9 mouse cellular contexts compared by ENCODE assay signal in the genomic region with DNA sequence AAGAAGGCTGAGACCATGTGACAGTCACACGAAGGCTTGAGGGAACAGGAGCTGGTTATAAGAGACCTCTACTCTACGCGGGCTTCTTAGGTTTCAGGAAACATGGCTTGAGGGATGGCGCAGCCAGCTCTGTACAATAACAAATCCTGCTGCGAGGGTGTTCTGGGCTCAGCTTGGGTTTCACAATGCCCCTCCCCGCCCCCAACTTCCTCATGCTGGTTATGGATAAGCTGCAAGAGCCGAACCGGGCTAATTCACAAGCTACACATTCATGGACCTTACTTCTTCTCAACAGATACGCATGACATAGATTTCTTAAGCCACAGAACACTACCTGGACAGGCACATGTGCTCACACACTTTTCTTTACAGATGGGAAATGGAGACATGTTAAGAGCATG.
A peak's percentile ranks its signal among the peaks of the same experiment; 100 is the strongest.
DNase-seq lines count a peak whose midpoint lies in the region; ATAC-seq and TF ChIP-seq lines count a peak whose summit lies in the region.
"Had no signal": no experiment of that assay in that cellular context is flagged by ENCODE, and none has a peak within 500 bp of the region (broad histone marks: within the 10 kb centered on the region; RNA-seq: fewer than 3 reads in every experiment).

No protein-coding gene starts in this region.

- WGBS in forebrain, embryonic 10.5 days: 64% methylated on average over 9 of the region's 9 CpGs
- 73% methylated on average over 9 of the region's 9 CpGs for WGBS in forebrain, embryonic 14.5 days
- WGBS in limb, embryonic 14.5 days: 47% methylated on average over 9 of the region's 9 CpGs

- H3K27me3 ChIP-seq in forebrain, embryonic 10.5 days (ENCODE audit: poor library complexity, severe bottlenecking): no peaks in the 10 kb centered on the region
- no peaks in the 10 kb centered on the region for H3K27me3 ChIP-seq in forebrain, embryonic 14.5 days (replicated peaks; ENCODE audit: control insufficient read depth, insufficient read depth, low read length)
- H3K27me3 ChIP-seq in limb, embryonic 14.5 days (ENCODE audit: control insufficient read depth, insufficient read depth, low read length): no peaks in the 10 kb centered on the region
- H3K27me3 ChIP-seq in splenic B cell, adult 2 months (ENCODE audit: control insufficient read depth, insufficient read depth, low read length, poor library complexity, severe bottlenecking): no peaks in the 10 kb centered on the region
- H3K27me3 ChIP-seq: liver, embryonic 13.5 days had no signal

- no peak for TF ChIP-seq POLR2A in limb, embryonic 14.5 days (IDR thresholded peaks at IDR 0.05; ENCODE audit: borderline replicate concordance, extremely low read depth, insufficient read depth, insufficient read length)

- no peak overlapping the region for H3K4me2 ChIP-seq in forebrain, embryonic 14.5 days (ENCODE audit: low read length)
- no peak overlapping the region for H3K4me2 ChIP-seq in limb, embryonic 14.5 days (replicated peaks; ENCODE audit: low read depth, low read length, severe bottlenecking)
- H3K4me2 ChIP-seq: liver, embryonic 13.5 days had no signal

- no peak for TF ChIP-seq CTCF in layer of hippocampus, adult 2 months (conservative IDR thresholded peaks at IDR 0.05)

- H3K4me1 ChIP-seq in forebrain, embryonic 10.5 days: peaks cover 68% of the 10 kb centered on the region
- peaks cover 8% of the 10 kb centered on the region for H3K4me1 ChIP-seq in forebrain, embryonic 14.5 days (ENCODE audit: control insufficient read depth, insufficient read depth, low read length)
- H3K4me1 ChIP-seq in limb, embryonic 14.5 days (ENCODE audit: control insufficient read depth, insufficient read depth, low read length): peaks cover 12% of the 10 kb centered on the region

- H3K36me3 ChIP-seq in forebrain, embryonic 10.5 days (replicated peaks): no peaks in the 10 kb centered on the region
- H3K36me3 ChIP-seq in forebrain, embryonic 14.5 days (ENCODE audit: control insufficient read depth, insufficient read depth, low read length): no peaks in the 10 kb centered on the region
- H3K36me3 ChIP-seq in limb, embryonic 14.5 days (ENCODE audit: control insufficient read depth, insufficient read depth, low read length): no peaks in the 10 kb centered on the region
- no peaks in the 10 kb centered on the region for H3K36me3 ChIP-seq in splenic B cell, adult 2 months (ENCODE audit: control insufficient read depth, insufficient read depth, low read length, poor library complexity, severe bottlenecking)
- H3K36me3 ChIP-seq: liver, embryonic 13.5 days had no signal

- H3K9ac ChIP-seq in forebrain, embryonic 14.5 days (ENCODE audit: low read length): no peak overlapping the region
- no peak overlapping the region for H3K9ac ChIP-seq in limb, embryonic 14.5 days (ENCODE audit: low read depth, low read length, severe bottlenecking)
- H3K9ac ChIP-seq: liver, embryonic 13.5 days had no signal

- 0 out of 2 replicates have a peak overlapping the region, but pooled peaks have one; percentile 35 for H3K27ac ChIP-seq in forebrain, embryonic 10.5 days
- H3K27ac ChIP-seq in forebrain, embryonic 14.5 days (ENCODE audit: low read depth, low read length): no peak overlapping the region
- H3K27ac ChIP-seq in layer of hippocampus, adult 2 months: peak overlapping the region; percentile 92
- H3K27ac ChIP-seq in limb, embryonic 14.5 days (replicated peaks; ENCODE audit: low read depth, low read length): no peak overlapping the region
- H3K27ac ChIP-seq: liver, embryonic 13.5 days had no signal

- no peak overlapping the region for H3K4me3 ChIP-seq in forebrain, embryonic 10.5 days
- no peak overlapping the region for H3K4me3 ChIP-seq in forebrain, embryonic 14.5 days (ENCODE audit: low read depth, low read length)
- no peak overlapping the region for H3K4me3 ChIP-seq in layer of hippocampus, adult 2 months
- H3K4me3 ChIP-seq in limb, embryonic 14.5 days (replicated peaks; ENCODE audit: low read length): no peak overlapping the region
- H3K4me3 ChIP-seq: liver, embryonic 13.5 days had no signal

- no peak for ATAC-seq in forebrain, embryonic 14.5 days
- 0 out of 2 replicates have a peak, but pooled peaks have one; percentile 31 for ATAC-seq in limb, embryonic 14.5 days (ENCODE audit: low FRiP score, low read depth)

- peak; percentile 24 for DNase-seq in forebrain, embryonic 10.5 days (ENCODE audit: extremely low spot score, low spot score)
- no peak for DNase-seq in forebrain, embryonic 14.5 days (ENCODE audit: low spot score)
- peak in 1 of 2 experiments; percentile 41 for DNase-seq in layer of hippocampus, adult 2 months (ENCODE audit: low spot score in 2 of 2)
- no peak for DNase-seq in layer of hippocampus, postnatal 10 days (ENCODE audit: low spot score in 2 of 2)
- DNase-seq in limb, embryonic 14.5 days (ENCODE audit: low spot score): no peak
- peak; percentile 3 for DNase-seq in splenic B cell, adult 2 months (ENCODE audit: low read depth, low spot score)
- DNase-seq in frontal cortex, postnatal 10 days (ENCODE audit: low spot score in 2 of 2): no peak
- no peak for DNase-seq in yolk sac, embryonic 10.5 days (ENCODE audit: low spot score)
- DNase-seq: liver, embryonic 13.5 days had no signal

- H3K9me3 ChIP-seq in forebrain, embryonic 10.5 days: no peaks in the 10 kb centered on the region
- H3K9me3 ChIP-seq in forebrain, embryonic 14.5 days (replicated peaks; ENCODE audit: control insufficient read depth, low read length): no peaks in the 10 kb centered on the region
- no peaks in the 10 kb centered on the region for H3K9me3 ChIP-seq in limb, embryonic 14.5 days (ENCODE audit: control insufficient read depth, low read length)
- H3K9me3 ChIP-seq: liver, embryonic 13.5 days had no signal

Comparison
In these comparisons a context has a peak if more than half of its experiments do, and no peak if none do; other contexts are left out.
1. DNase-seq: peak in forebrain, embryonic 10.5 days (single experiment) and splenic B cell, adult 2 months (single experiment); none in forebrain, embryonic 14.5 days (single experiment), layer of hippocampus, postnatal 10 days (0 of 2), limb, embryonic 14.5 days (single experiment), frontal cortex, postnatal 10 days (0 of 2) and yolk sac, embryonic 10.5 days (single experiment).
2. H3K27ac ChIP-seq: peak in forebrain, embryonic 10.5 days (single experiment) and layer of hippocampus, adult 2 months (single experiment); none in forebrain, embryonic 14.5 days (single experiment) and limb, embryonic 14.5 days (single experiment).